Mouse (Mus musculus) thymus, adult 18-20 months (tissue): ENCODE data around the gene Sat2.
"Not testable (repeated sequence)": the region's sequence is repeated elsewhere in the genome, so short reads cannot be mapped to it uniquely, and the experiment has no call there.

ENCODE experiments used
- DNase-seq, 2 experiments: peaks; one replicate each; pipeline ENCODE4 v3.0.0; 2022; ENCODE audit warnings: mixed read lengths in 2 of 2

The Sat2 gene

DNA sequence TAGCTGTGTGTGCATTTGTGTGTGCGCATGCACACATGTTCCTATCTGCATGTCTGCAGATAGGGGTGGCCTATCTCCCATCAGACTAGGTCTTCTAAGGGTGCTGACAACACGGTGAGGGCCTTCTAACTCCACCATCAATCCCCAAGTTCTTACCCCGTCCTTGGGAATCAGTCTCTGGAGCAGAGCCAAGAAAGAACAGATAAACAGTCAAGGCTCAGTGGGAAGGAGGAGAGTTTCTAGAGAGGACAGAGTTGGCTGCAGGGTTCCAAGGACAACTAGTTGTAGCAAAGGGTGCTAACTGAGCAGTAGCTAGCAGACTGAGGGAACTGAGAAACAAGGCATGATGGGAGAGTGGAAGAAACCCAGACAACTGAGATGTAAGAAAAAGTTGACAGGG, 20.1 kb upstream of the Sat2 start:
- no peak for DNase-seq

DNA sequence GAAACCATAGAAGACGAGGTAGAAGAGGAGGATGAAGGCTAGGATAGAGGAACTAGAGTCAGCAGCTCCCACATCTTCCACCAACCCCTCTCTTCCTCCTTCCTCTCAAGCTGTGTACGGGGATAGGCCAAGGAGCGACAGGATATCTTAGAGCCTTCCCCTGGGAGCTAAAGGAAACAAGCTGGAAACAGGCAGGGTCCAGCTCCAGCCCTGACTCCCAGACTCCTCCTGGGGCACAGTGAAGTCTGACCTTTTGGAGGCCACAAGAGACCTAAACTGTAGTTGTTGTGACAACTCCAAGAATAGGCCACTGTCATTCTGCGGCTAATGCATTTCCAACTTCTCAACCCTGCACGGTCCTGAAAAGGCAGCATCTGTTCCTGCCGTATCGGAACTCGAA, 18.3 kb upstream of the Sat2 start:
- no peak for DNase-seq

DNA sequence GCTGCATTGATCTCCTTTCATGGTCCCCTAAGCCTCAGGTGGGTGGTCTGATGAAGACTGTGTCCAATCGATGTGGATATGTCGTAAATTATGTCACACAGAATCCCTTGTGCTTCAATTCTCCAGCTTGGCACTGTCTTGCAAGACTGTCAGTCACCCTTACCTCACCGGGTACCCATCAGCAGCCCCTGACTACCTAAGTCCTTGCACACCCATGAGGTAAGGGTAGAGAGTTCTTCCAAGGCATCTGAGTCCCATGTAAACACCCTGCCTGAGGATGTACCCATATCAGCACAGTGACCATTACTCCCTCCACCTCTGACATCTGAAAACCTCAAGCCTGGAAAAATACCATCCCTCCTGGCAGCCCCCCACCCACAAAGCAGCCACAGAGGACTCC, 17.5 kb upstream of the Sat2 start:
- no peak for DNase-seq

DNA sequence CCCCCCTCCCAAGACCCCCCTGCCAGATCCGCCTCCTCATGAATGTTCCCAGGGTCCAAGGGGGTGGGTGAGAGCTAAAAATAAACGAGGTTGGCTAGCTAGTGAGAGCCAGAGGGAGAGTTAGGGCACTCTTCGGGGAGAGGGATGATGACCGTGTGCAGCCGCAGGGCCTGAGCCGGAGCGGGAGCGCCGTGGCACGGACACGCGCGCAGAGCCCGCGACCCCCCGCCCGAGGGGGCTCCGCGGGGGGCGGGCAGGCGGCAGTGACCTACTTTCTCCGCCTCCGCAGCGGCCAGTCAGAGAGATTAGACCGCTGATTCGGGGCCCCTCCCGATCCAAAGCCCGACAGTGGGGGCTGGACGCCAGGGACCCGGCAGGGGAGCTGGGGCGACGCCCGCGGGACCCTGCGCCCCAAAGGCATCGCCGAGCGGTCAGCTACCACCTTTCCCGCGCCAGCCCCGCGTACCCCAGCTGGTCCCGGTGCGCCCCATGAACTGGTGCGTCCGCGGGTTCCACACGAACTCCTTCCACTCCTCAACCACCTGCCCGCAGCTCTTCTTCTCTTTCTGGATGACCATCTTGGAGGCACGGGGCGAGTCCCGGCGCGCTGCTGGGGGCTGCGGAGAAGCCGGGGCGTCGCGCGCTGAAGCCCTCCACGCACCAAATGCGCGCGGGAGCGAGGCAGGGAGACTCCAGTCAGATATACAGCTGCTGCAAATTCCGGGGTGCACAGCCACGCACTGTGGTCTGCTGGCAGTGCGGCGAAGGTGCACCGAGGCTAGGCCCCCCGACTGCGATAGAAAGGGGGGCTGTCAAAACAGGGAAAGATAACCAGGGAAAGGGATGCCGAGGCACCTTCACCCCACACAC, 16.8 kb upstream of the Sat2 start:
- no peak for DNase-seq

DNA sequence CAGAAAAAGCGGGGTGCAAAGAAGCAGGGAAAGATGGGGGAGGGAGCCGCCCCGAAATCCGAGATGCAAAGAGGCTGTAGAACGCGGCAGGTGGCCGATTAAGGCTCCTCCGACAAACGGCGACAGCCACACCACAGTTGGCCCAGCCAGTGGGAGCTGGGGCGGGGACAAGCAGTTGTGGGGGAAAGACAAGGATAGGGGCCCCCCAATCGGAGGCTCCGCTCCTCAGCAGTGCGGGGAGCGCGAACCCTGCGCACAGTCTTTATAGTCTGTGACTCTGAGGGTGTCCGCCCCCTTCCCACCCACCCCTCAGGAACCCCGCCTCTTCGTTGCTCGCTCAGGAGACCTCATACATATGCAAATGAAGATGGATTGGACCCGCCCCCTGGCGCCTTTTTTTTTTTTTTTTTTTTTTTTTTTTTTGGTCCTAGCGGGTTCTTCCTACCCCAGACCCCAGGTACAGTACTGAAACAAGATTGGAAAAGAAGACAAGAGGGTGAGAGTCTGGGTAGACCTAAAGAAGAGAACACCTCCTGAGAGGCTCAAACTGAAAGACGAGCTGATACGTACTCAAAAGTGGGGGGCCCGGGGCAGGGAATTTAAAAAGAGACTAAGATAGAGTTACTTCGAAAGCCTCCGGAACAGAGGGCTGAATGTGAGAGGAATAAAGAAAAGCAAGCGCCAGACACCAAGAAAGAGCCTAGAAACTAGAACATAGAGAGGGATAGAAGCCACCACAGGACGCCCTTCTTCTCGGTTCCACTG, 15.9 kb upstream of the Sat2 start, which contains the start of gene Atp1b2:
TSS of gene Atp1b2 (minus strand) at position 217 of the 765 bp plus-strand sequence.
- DNase-seq: peak; percentile 62 to 74

DNA sequence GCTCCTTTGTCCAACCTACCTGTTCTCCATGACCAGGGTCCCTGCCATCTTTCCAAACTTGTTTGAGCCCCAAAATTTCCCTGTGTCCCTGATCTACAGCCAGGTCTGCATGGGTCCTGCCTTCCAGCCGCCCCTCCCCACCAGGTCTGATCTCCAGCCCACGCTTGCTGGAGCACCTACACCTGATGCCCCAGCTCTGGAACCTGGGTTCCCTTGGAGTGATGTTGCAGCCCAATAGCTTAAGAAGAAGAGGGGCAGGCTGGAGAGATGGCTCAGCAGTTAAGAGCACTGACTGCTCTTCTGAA, 15.4 kb upstream of the Sat2 start:
- DNase-seq: no peak

DNA sequence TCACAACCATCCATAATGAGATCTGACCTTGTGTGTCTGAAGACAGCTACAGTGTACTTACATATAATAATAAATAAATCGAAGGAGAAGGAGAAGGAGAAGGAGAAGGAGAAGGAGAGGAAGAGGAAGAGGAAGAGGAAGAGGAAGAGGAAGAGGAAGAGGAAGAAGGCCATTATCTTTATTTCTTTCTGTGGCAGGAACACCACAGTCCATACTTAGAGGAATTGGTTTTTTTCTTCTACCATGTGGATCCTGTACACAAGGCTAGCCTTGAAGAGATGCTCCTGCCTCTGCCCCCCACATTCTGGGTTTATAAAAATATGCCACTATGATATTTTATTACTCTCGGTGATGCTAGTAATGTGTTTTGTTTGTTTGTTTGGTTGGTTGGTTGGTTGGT, 15.0 kb upstream of the Sat2 start:
- no peak for DNase-seq

DNA sequence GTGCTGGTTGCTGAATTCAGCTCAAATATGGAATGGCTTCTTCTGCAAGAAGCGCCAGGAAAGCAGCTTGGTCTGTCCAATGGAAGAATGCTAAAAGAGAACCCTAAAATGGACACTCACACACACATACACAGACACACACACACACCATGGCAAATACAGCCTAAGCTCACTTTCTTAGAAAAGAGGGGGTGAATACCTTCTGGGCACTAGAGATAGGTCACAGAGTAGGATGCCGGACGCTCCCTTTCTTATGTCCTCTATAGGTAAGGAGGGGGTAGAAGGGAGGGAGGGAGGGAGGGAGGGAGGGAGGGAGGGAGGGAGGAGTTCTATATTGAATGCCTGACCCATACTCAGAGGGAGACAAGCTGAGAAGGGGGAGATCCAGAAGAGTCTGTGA, 13.3 kb upstream of the Sat2 start:
- DNase-seq: no peak

DNA sequence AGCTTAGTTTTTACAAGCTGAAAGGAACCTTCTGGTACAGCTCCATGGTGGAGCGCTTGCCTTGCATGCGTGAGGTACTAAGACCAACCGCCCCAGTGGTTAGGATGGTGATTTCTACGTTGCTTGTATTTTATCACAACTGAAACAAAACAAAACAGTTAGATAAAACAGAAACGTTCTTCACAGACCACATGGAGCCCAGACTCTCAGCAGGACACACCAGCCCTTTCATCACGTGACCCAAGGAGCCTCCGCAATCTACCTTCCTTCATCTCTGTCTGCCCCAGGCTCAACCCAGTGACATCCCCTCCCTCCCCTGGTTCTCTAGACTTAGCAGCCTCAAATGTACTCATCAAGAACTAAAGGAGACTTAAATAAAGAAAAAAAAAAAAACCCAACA, 12.4 kb upstream of the Sat2 start:
- DNase-seq: no peak

DNA sequence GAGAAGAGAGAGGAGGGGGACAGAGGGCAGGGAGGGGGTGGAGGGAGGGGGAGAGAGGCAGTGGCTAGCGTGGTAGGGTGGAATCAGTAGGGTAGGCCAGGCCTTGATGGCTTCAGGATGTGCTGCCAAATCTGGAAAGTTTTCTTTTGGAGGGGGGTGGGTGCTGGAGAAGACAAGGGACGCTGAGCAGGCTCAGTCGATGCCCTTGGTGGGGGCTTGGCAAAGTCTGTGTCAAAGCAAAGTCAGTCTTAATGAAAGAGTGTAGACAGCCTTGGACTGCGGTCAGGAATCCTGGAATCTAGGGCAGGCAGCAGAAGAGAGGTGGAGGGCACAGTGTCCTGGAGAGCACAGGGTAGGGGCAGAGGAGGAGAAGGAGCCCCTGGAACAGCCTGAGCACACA, 10.9 kb upstream of the Sat2 start:
- no peak for DNase-seq

DNA sequence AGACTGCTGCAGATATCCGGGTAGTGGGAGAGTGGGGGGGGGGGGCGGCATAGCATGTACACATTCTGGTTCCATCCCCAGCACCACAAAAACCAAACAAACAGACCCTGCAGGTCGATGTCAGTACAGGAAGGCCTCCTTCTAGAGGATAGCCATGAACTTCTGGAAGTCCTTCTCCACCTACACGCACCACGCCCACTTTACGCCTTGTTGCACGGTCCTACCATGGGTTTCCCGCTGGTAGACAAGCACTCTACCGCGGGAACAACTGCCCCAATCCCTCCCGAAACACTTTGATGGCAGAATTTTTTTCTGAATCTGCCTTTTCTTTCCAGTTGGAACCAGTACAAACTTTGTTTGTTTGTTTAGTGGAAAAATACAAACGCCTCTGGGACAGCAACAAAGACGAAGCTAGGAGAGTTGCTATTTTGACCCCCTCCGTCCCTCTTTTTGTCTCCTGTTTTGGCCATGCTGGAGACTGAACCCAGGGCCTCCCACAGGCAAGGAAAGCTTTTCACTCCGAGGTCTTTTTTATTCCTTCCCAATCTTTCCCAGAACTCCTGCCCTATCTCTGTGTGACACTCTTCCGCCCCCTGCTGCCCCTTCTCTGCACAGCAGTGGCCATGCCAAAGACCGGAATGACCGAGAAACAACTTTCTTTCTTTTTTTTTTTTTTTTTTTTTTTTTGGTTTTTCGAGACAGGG, 8.1 kb upstream of the Sat2 start:
- DNase-seq: peak; percentile 42 to 44

DNA sequence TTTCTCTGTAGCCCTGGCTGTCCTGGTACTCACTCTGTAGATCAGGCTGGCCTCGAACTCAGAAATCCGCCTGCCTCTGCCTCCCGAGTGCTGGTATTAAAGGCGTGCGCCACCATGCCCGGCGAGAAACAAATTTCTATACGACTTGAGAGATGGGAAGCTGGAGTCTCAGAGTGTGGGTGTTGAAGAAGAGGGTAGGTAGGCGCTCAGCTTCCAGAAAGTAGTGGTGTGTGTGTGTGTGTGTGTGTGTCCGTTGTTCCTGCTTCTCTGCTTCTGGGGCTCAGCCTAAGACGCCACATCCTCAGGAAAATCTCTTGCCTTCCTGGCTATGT, 7.6 kb upstream of the Sat2 start:
- not testable (repeated sequence) for DNase-seq

DNA sequence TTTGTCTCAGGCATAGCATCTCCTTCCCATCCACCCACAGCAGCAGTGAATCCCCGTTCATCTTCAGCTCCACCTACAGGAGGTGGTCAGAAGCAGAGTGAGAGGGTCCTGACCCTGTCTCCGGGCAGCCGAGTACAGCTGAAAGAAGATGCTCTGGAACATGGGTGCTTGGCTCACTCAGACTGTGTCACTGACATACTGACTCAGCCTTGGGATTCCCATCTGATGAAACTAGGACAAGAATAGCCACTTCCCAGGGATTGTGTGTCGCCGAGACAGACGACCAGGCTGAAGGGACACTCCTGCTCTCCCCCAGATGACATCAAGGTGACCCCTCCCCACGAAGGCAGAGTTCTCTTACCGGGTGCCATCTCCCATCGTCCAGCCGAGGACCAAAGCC, 5.0 kb upstream of the Sat2 start:
- DNase-seq: no peak

DNA sequence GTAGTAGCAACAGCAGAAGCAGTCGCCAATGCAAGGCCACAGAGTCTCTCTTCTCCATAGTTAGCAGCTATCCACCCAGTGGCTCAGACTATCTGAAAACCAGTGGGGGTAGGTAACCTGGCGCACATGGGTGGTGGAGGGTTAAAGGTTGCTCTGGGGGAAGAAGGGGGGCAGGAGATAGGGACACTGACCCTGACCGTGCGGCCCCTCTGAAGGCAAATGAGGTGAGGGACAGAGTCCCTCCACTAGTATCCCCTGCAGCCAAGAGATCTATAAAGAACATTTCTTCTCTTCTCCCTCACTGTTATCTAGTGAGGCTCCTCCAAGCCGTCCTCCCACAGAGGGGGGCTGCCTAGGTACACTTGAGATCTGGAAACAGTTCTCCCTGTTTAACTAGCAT, 4.0 kb upstream of the Sat2 start, which contains the start of gene Shbg:
TSS of gene Shbg (minus strand) at position 101 of the 400 bp plus-strand sequence.
- no peak for DNase-seq

DNA sequence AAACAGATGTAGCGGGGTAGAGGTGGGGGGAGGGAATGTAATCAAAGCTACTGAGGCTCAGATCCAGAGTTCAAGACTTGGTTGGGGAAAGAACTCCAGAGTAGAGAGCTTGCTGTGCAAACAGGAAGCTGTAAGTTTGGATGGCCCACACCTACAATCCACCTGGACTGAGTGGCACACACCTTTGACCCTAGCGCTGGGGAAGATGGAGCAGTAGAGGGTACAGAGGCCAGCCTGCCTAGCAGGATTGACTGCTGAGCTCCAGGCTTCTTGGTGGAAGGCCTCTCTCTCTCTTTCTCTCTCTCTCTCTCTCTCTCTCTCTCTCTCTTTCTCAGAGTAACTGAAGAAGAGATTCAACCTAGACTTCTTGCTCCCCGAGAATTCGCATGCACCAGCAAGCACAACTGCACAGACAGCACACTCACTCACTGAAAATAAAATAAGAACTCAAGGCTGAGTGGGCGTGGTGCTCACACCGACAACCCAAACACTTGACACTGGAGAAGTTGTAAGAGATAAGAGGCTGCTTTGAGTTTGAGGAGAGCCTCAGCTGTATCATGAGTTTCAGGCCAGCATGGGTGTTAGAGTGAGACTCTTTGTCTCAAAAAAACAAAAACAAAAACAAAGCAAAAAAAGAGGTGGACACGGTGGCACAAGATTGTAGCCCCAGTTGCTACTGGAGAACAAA, 1.3 kb upstream of the Sat2 start:
- no peak for DNase-seq

DNA sequence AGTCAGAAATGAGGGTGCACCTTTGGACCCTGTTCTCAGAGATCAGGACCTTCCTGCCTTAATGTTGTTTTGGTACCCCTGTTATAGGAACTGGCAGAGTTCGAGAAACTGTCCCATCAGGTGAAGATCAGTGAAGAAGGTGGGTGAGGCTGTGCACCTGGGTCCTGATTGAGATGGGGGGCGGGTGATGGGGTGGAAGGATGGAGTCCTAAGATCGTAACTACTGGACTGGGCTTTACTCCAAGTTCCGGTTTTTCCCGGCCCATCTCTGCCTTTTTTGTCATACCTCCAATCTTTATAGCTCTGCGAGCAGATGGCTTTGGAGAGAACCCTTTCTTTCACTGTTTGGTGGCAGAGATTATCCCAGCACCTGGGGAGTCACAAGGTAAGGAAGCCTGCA, 582 bp downstream of the Sat2 start:
- DNase-seq: no peak

DNA sequence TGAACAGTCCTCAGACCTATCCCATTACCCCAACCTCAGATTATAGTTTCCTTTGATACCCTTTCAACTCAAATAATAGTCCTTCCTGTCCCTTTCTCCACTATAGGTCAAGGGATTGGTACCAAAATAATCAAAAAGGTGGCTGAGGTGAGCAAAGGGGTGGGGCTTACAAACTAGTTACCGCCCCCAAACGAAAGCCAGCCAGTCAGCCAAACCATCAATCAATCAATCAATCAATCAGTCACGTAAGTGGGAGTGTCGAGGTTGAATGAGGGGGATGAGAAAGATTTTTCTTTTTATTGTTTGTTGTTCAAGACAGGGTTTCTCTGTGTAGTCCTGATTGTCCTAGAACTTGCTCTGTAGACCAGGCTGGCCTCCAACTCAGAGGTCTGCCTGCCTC, 1.2 kb downstream of the Sat2 start:
- DNase-seq: no peak

DNA sequence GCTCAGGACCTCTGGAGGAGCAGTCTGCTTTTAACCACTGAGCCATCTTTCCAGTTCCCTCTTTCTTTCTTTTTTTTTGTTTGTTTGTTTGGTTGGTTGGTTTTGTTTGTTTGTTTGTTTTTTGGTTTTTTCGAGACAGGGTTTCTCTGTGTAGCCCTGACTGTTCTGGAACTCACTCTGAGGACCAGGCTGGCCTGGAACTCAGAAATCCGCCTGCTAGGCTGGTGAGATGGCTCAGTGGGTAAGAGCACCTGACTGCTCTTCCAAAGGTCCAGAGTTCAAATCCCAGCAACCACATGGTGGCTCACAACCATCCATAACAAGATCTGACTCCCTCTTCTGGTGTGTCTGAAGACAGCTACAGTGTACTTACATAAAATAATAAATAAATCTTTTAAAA, 2.5 kb downstream of the Sat2 start:
- DNase-seq: not testable (repeated sequence)

DNA sequence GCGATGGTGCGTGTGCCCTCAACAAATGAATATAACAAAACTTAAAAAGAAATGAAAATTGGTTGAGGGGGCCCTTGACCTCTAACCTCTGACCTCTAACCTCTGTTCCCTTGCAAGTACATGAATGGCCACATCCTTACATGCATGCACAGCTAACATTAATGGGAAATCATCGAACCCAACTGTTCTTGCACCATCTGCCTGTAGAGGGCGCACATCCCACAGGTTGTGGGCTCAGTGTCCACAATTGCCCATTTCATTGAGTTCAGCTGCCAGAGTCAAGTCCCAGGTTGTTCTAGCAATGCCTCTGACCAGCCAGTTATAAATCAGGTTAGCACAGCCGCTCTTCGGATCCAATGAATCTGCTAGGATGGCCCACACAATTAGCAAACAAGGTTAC, 6.5 kb downstream of the Sat2 start:
- DNase-seq: peak in 1 of 2 experiments; percentile 36

DNA sequence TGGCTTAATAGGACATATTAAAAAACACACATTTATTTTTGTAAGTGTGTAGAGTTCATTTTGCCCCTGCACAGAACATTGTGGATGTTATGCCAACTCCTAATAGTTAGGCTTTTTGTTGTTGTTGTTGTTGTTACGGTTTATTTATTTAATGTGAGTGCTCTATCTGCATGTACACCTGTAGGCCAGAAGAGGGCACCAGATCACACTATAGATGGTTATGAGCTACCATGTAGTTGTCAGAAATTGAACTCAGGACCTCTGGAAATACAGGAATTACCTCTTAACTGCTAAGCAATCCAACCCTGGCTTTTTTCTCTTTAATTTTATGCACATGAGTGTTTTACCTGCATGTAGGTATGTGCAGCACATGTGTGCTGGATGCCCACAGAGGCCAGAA, 8.0 kb downstream of the Sat2 start:
- no peak for DNase-seq

DNA sequence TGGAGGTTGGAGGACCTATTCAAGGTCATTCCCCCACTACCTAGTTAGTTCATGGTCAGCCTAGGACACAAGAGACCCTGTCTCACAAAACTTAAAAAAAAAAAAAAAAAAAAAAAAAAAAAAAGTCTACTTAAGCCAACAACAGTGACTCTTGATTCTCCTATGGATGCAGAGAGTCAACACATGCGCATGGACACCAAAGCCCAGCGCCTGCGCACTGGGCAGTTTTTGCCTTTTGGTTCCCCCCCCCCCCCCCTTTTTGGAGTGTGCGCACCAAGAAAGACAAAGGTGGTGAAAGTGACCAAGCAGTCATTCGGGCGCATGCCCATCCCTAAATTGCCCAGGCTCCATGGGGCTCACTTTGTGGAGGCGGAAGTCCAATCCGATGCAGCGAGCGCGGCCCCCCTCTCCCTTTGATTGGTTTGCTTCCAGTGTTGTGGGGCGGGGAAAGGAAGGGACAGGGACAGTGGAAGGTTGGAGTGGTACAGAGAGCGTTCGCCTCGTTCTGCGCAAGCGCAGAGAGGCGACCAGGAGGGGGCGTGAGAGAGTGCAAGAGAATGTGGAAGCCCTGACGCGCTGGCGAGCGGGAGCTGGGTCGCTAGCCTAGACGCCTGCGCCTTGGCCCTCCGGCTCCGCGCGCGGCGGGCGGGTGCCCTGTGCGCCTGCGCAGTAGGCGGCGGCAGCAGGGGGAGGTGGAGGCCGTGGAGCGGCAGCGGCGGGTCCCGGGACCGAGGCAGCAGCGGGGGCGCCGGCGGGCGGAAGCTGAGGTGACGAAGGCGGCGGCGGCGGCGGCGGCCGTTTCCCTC, 10.7 kb downstream of the Sat2 start, which contains the start of gene Fxr2:
TSS of gene Fxr2 (plus strand) at position 707 of the 806 bp plus-strand sequence.
- peak; percentile 100 for DNase-seq
